Mouse (Mus musculus) CH12.LX (cell line): ENCODE measurements around the gene Pip5k1c. TPM values are rescaled to one million over a fixed set of nuclear protein-coding genes. Genes with fewer than 3 reads are reported as not detected.
A peak's percentile ranks its signal among the peaks of the same experiment; 100 is the strongest.

Experiments used
- DNase-seq: peaks from one replicate; pipeline ENCODE4 v3.0.0-alpha.2; 2013; ENCODE audit errors: extremely low read depth
- H3K27ac ChIP-seq: 2 replicates; pipeline ENCODE4 v1.5.1; 2012; ENCODE audit warnings: low read depth, mild to moderate bottlenecking, control low read depth, moderate library complexity; ENCODE audit not compliant: insufficient read depth
- H3K27me3 ChIP-seq: replicated peaks from 2 replicates; pipeline ENCODE3; 2012; ENCODE audit warnings: inconsistent platforms
- H3K36me3 ChIP-seq, 2 experiments: replicated peaks in 1 of 2; 2 replicates each; pipeline versions ENCODE3 to v1.6.1; 2012; ENCODE audit warnings: inconsistent platforms in 1 of 2, low read length in 1 of 2, mild to moderate bottlenecking in 1 of 2, mixed read lengths in 1 of 2, moderate library complexity in 1 of 2; ENCODE audit not compliant: control insufficient read depth in 1 of 2, insufficient read depth in 1 of 2
- H3K4me1 ChIP-seq, 2 experiments: 2 replicates each; pipeline ENCODE4 v1.6.1; 2012; ENCODE audit warnings: inconsistent platforms in 1 of 2, moderate library complexity in 1 of 2; ENCODE audit not compliant: insufficient read depth in 2 of 2, control insufficient read depth in 1 of 2
- H3K4me2 ChIP-seq: 2 replicates; pipeline ENCODE4 v1.6.1; 2012; ENCODE audit warnings: low read depth, mild to moderate bottlenecking, control low read depth; ENCODE audit not compliant: poor library complexity, insufficient read depth, severe bottlenecking
- H3K4me3 ChIP-seq, 3 experiments: fragments of 150-350 bp in 1 of 3; sonication (generic) in 1 of 3; replicated peaks in 1 of 3; 2 replicates each; pipeline versions ENCODE3 to v1.5.1; 2011 to 2012; ENCODE audit warnings: low read depth in 2 of 3, low read length in 2 of 3, mild to moderate bottlenecking in 2 of 3, moderate library complexity in 2 of 3, control low read depth in 1 of 3, improper control_type of control experiment in 1 of 3, inconsistent platforms in 1 of 3, mixed read lengths in 1 of 3; ENCODE audit not compliant: poor library complexity in 1 of 3
- H3K79me2 ChIP-seq: replicated peaks from 2 replicates; pipeline ENCODE4 v1.6.1; 2012; ENCODE audit warnings: mild to moderate bottlenecking, moderate library complexity; ENCODE audit not compliant: control insufficient read depth, poor library complexity, insufficient read depth, severe bottlenecking; ENCODE audit errors: extremely low read depth
- H3K9ac ChIP-seq: 2 replicates; pipeline ENCODE4 v1.6.1; 2012; ENCODE audit warnings: low read depth, mild to moderate bottlenecking, control low read depth, moderate library complexity; ENCODE audit not compliant: insufficient read depth
- H3K9me3 ChIP-seq: replicated peaks from 2 replicates; pipeline ENCODE3; 2012; ENCODE audit warnings: low read length, inconsistent platforms, mixed read lengths
- CHD1 ChIP-seq: IDR thresholded peaks from 2 replicates; pipeline ENCODE4 v1.6.1; 2012; ENCODE audit warnings: low read depth, low read length, improper control_type of control experiment, inconsistent platforms
- CTCF ChIP-seq, 2 experiments: IDR thresholded peaks in 1 of 2; conservative IDR thresholded peaks in 1 of 2; 2 replicates each; pipeline ENCODE4 v1.5.1; 2011 to 2012; ENCODE audit warnings: low read depth in 2 of 2, low read length in 2 of 2, improper control_type of control experiment in 1 of 2, inconsistent platforms in 1 of 2, mild to moderate bottlenecking in 1 of 2, moderate library complexity in 1 of 2
- ELF1 ChIP-seq: IDR thresholded peaks from 2 replicates; pipeline ENCODE4 v1.6.1; 2014; ENCODE audit warnings: low read depth, mild to moderate bottlenecking, inconsistent platforms, low read length, improper control_type of control experiment
- ETS1 ChIP-seq: conservative IDR thresholded peaks from 2 replicates; pipeline ENCODE4 v1.6.1; 2012; ENCODE audit warnings: low read depth, mild to moderate bottlenecking, inconsistent platforms, low read length, improper control_type of control experiment, moderate library complexity
- IRF4 ChIP-seq: IDR thresholded peaks from 2 replicates; pipeline ENCODE4 v1.6.1; 2014; ENCODE audit warnings: low read depth, mild to moderate bottlenecking, inconsistent platforms, low read length, improper control_type of control experiment
- MAZ ChIP-seq: IDR thresholded peaks from 2 replicates; pipeline ENCODE4 v1.6.1; 2012; ENCODE audit warnings: low read depth, mild to moderate bottlenecking, inconsistent platforms, low read length, improper control_type of control experiment, moderate library complexity
- MEF2A ChIP-seq: IDR thresholded peaks from 2 replicates; pipeline ENCODE4 v1.6.1; 2014; ENCODE audit warnings: low read depth, mild to moderate bottlenecking, inconsistent platforms, low read length, improper control_type of control experiment, borderline replicate concordance
- RAD21 ChIP-seq: IDR thresholded peaks from 2 replicates; pipeline ENCODE4 v1.6.1; 2011; ENCODE audit warnings: low read depth, mild to moderate bottlenecking, low read length, improper control_type of control experiment, moderate library complexity
- SMC3 ChIP-seq: IDR thresholded peaks from 2 replicates; pipeline ENCODE4 v1.6.1; 2011; ENCODE audit warnings: low read depth, low read length, improper control_type of control experiment
- TCF12 ChIP-seq: IDR thresholded peaks from 2 replicates; pipeline ENCODE4 v1.6.1; 2014; ENCODE audit warnings: low read depth, mild to moderate bottlenecking, inconsistent platforms, low read length, improper control_type of control experiment
- UBTF ChIP-seq: IDR thresholded peaks from 2 replicates; pipeline ENCODE4 v1.6.1; 2012; ENCODE audit warnings: low read depth, mild to moderate bottlenecking, inconsistent platforms, low read length, improper control_type of control experiment, moderate library complexity
- ZNF384 ChIP-seq: IDR thresholded peaks from 2 replicates; pipeline ENCODE4 v1.6.1; 2012; ENCODE audit warnings: low read depth, low read length, improper control_type of control experiment, inconsistent platforms
- dilution Hi-C: fragments of 300-500 bp; cut with MboI; formaldehyde crosslinking; loops from 2 replicates; pipeline ENCODE4 v1.14.3; 2020; ENCODE audit warnings: low sequenced_read_pairs; ENCODE audit not compliant: extremely low pct_unique_long_range_greater_than_20kb, extremely low pct_ligation_motif_present
- in situ Hi-C: fragments of 300-500 bp; cut with MboI; formaldehyde crosslinking; loops from 3 replicates; pipeline ENCODE4 v1.14.3; 2019; ENCODE audit warnings: low sequenced_read_pairs, low pct_ligation_motif_present, low pct_unique_long_range_greater_than_20kb, mixed read lengths
- polyA plus RNA-seq: library from polyadenylated mRNA; unstranded; fragments of >175 nt; gene quantifications from 2 replicates; pipeline ENCODE4 v1.2.1, GENCODE M21; 2012; ENCODE audit warnings: low read depth; ENCODE audit not compliant: insufficient read length
- total RNA-seq, 2 experiments: library from RNA; depleted of rRNA; stranded (reverse); fragments of 300-350 nt in 1 of 2; fragments of >200 nt in 1 of 2; gene quantifications; 2 replicates each; pipeline ENCODE4 v1.2.3; 2012 to 2014

Gene Pip5k1c
- total and polyA plus RNA-seq, 3 experiments = 11.4 to 51.4 (median 12.6) TPM

DNA sequence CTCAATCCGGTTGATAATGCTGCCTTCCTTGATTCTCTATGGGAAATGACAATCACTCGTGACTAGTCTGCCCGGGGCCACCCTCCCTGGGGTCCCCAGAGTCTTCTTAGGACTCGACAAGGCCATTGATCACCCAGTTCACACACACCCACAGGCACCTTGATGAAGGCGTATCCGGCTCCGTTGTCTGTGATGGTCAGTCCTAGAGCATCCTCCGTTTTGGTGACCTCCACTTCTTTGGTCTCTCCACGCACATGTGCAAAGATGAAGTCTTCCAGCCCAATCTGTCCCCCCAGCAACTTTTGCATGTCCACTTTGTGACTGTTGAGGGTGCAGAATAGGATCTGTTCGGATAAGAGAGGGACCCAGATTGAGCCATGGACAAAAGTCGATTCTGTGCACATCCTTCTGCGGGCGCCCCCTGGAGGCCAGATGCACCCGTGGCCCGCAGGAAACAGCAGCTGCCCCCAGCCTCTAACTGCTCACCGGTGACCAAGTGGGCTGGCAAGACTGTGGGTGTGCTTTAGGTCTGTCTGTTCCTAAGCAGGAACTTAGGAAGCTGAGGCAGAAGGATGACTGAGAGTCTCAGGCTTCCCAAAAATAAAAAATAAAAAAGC lies 48.7 kb downstream of the Pip5k1c start:
- H3K9me3 ChIP-seq = no peaks in the 10 kb centered on the region
- H3K4me1 ChIP-seq = peaks cover 0 to 25% of the 10 kb centered on the region in 2 experiments; a peak in 2 of 4 replicates
- in situ Hi-C loops = loop anchor here (5.0 kb wide), 1 partner anchor 49 kb away; the partner anchor contains the start of genes Pip5k1c and Tjp3
- peaks cover 27% of the 10 kb centered on the region for H3K27me3 ChIP-seq
- dilution Hi-C loops = no loop called here
- peaks cover 1 to 13% of the 10 kb centered on the region in 2 experiments for H3K36me3 ChIP-seq
- H3K4me2 ChIP-seq = no peak overlapping the region
- DNase-seq = peak; percentile 58
- no peak overlapping the region for H3K9ac ChIP-seq
- no peak overlapping the region for H3K4me3 ChIP-seq
- no peaks in the 10 kb centered on the region for H3K79me2 ChIP-seq
- TF ChIP-seq CHD1 (no peak), SMC3 (peak; percentile 63), RAD21 (peak; percentile 25), ZNF384 (no peak), MAZ (no peak), CTCF (conservative IDR thresholded peaks at IDR 0.05 in 1 of 2, IDR thresholded peaks at IDR 0.05 in 1 of 2; ENCODE audit: low read depth in 2 of 2, low read length in 2 of 2) (peak; percentile 50 to 80)
- H3K27ac ChIP-seq = no peak overlapping the region

DNA sequence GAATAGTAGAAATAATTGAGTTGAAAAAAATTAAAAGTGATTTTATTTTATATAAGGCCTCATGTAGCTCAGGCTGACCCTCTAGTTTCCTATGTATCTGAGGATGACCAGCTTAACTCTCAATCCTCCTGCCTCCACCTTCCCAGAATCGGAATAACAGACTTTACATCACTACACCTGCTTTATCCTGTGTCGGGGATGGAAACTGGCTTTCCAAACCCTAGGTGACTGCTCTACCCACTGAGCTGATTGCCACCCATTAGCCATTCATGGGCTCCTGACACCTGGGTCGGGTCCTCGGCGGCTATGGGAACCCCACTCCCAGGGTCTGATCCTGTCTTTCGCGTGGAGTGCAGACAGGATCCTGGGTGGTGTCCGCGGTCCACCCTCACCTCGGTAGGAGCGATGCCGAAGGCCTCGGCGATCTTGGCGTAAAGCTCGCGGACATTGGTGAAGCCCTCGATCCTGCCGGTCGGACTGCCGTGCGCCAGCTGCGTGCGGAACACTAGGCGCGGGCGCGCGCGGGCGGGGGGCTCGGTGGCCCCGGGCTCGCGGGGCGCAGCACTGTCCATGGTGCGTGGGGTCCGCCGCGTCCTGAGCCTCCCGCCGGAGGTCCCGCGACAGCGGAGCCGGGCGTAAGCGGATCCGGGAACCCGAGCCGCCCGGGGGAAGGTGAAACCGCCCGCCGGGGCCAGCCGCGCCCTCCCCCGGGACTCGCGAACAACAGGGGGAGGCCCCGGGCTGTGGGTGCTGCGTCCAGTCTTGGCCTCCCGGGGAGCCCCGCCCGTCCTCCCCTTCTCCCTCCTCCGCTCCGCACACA lies 50.1 kb downstream of the Pip5k1c start, which contains the start of gene Gipc3:
Gipc3 (minus strand) TSS at position 581 of the 820 bp plus-strand sequence.
- in situ Hi-C loops = loop anchor here (5.0 kb wide), 1 partner anchor 51 kb away; the partner anchor contains the start of genes Pip5k1c and Tjp3
- TF ChIP-seq UBTF = peak; percentile 94
- peak; percentile 25; the same call in 1 of the 2 replicates for TF ChIP-seq MAZ
- TF ChIP-seq MEF2A = 0 out of 2 replicates have a peak, but pooled peaks have one; percentile 16
- TF ChIP-seq TCF12 = peak; percentile 51; the same call in 1 of the 2 replicates
- 0 out of 2 replicates have a peak, but pooled peaks have one; percentile 12 for TF ChIP-seq ELF1
- TF ChIP-seq SMC3 = no peak
- no peak for TF ChIP-seq RAD21
- TF ChIP-seq IRF4 = peak; percentile 46; the same call in 1 of the 2 replicates
- 0 out of 2 replicates have a peak, but pooled peaks have one; percentile 14 for TF ChIP-seq ETS1
- no peaks in the 10 kb centered on the region for H3K9me3 ChIP-seq
- H3K27ac ChIP-seq = no peak within 1 kb of the TSS
- peak within 1 kb of the TSS; percentile 15 to 55 (median 41) for H3K4me3 ChIP-seq
- dilution Hi-C loops = no loop called here
- H3K36me3 ChIP-seq = peaks cover 16 to 27% of the 10 kb centered on the region in 2 experiments
- H3K4me1 ChIP-seq = peaks cover 0 to 25% of the 10 kb centered on the region in 2 experiments; a peak in 2 of 4 replicates
- peak within 1 kb of the TSS; percentile 34 for H3K9ac ChIP-seq
- H3K4me2 ChIP-seq = peak within 1 kb of the TSS; percentile 98
- DNase-seq = no peak
- H3K27me3 ChIP-seq = peaks cover 24% of the 10 kb centered on the region
- no peaks in the 10 kb centered on the region for H3K79me2 ChIP-seq
